Mouse (Mus musculus) left cerebral cortex, adult 9 months (tissue): ENCODE results near the gene Itprid2.
"Not testable (repeated sequence)": the region's sequence is repeated elsewhere in the genome, so short reads cannot be mapped to it uniquely, and the experiment has no call there.

Experiments used
- DNase-seq, 2 experiments: peaks; one replicate each; pipeline ENCODE4 v3.0.0; 2022; ENCODE audit warnings: low spot score in 2 of 2

Gene Itprid2

DNA sequence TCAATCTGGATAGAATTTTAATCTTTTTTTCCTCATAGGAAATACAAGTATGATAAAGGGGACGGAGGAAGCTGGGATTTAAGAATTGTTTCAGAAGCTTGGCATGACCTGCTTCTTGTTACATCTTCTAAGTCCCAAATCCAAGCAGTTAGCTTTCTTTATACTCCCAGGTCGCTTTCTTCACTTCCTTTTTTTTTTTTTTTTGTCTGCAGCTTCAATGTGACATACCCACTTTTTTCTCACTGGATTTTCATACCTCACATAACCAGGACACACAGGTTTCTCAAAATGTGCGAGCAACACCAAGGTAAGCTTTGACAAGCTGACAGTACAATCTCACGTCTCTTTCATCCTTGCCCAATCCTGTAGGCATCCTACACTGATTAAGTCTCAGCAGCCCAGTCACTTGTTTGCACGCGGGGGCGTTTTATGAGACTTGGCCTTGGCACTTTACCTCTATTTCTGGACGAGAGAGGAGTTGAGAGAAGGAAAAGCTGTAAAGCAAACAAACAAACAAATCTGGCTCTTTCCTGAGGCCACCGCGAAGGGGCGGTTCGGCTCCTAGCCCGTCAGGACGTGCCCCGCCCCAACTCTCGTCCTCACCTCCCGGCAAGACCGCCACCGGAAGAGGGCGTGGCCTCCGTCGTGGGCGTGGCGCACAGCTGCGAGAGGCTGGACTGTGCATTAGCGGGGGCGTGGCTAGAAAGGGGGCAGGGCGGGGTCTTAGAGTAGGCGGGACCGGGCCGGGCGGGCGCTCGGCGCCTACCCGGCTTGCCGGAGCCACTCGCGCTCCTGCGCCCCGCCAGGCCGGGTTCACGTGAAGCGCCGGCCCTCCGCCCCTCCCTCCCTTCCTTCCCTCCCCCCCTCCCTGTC, at the start of gene Itprid2:
Gene Itprid2 (plus strand): TSS at position 825 of the 873 bp plus-strand sequence.
- DNase-seq, result peak; percentile 81 to 94

DNA sequence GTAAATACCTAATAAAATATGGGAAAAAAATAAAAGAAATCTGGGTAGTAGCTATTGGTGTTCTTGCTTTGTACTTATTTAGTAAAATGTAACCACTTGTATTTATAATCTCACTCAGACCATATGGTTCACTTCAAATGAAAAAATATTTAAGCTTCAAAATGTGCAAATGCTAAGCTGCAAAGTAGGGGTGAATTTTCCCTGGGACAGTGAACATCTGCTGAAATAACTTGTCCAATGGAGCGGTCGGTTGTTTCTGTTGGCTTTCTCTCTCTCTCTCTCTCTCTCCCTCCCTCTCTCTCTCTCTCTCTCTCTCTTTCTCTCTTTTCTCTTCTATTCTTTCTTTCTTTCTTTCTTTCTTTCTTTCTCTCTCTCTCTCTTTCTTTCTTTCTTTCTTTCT, 39.0 kb upstream of the Itprid2 start:
- DNase-seq, result no peak

DNA sequence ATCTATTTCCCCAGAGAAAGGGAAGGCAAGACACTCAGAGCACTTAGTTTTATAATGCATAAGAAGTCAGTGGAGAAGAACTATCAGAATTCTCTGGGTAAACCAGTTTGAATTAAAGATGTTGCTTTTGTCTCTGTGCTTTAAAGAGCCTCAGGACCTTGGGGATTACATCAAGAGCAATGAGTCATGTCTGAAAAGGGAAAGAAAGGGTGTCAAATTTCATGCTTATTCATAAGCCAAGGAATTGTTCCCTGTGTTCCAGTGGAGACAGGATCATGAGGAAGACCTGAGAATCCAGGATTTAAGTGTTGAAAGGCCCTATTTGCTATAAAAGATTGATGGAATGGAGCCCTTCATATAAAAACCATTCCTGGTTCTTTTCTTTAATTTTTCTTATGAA, 38.1 kb upstream of the Itprid2 start:
- DNase-seq, result no peak

DNA sequence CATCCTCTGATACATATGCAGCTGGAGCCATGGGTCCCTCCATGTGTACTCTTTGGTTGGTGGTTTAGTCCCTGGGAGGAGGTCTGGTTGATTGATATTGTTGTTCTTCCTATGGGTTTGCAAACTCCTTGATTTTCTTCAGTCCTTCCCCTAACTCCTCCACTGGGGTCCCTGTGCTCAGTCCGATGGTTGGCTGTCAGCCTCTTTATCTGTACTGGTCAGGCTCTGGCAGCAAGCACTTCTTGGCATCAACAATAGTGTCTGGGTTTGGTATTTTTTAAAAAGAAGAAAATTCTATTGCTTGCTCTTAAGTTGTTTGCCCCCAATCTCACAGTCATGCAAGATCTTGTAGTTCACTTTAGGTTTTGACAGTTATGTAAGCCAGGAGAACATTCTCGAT, 34.0 kb upstream of the Itprid2 start:
- DNase-seq, result not testable (repeated sequence)

DNA sequence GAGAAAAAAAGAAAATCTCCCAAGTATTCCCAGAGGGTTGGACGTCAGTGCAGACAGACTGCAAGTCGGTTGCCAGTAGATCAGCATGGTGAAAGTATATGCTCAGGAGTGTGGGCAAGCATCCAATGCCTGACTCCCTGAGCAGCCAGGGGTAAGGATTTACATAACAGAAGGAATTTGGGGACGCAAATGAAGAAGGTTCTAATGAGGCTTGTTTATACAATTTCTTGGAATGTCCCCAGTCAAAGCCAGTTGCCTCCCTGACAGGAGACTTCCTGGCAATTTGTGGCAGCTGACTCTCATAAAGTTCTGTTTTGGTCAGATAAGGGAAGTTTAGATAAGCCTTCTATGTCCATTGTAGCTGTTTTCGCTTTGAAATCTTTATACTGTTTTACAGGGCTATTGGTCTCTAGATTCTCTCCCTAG, 33.4 kb upstream of the Itprid2 start:
- no peak for DNase-seq

DNA sequence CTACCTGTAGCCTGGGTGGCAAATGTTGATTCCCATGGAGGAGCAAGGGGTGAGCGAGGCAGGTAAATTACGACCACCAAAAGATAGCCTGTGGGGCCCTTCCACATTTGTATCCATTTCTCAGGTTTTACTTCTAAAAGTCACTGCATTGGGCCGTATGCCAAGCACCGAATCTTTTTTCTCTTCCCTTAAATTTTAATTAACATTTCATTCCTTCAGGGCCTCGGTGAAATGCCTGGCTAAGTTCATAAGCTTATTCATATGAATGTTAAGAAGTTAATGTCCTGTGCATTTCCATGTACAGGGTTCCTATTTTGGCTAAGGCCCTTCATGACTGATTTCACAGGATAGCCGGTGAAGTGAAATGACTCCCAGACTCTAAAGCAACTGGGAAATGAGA, 32.8 kb upstream of the Itprid2 start:
- no peak for DNase-seq

DNA sequence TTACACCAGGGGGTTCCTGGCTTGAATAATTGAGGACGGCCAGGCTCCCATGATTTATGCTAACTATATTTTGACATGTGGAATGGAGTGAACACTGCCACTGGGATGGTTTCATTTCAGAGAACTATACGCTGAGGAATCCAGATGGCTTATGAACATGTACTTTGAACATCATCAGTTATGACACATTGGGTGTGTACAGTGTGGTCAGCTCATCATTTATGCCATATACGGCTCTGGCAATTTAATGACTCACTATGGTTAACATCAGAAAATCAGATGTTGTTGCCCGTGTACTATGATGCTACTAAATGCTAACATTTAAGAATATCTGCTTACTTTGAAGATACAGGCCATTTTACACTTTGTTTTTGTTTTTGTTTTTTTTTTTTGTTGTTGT, 31.8 kb upstream of the Itprid2 start:
- DNase-seq, result no peak

DNA sequence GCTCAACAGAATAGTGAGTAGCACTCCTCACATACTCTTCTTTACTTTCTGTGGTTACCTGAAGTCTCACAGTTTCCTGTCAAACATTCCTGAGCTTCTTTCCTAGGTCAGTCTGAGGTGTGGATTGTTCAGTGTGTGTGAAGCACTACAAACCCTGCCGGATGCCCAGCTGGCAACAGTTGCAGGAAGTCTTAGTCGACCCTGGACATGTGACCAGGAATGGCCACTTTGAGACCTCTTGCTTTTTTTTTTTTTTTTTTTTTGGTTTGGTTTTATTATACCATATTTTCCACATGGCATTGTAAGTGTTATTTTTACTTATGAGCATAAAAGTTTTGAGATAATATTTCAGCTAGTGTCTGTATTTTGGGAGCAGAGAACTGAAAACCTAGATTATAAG, 29.1 kb upstream of the Itprid2 start:
- DNase-seq, result no peak

DNA sequence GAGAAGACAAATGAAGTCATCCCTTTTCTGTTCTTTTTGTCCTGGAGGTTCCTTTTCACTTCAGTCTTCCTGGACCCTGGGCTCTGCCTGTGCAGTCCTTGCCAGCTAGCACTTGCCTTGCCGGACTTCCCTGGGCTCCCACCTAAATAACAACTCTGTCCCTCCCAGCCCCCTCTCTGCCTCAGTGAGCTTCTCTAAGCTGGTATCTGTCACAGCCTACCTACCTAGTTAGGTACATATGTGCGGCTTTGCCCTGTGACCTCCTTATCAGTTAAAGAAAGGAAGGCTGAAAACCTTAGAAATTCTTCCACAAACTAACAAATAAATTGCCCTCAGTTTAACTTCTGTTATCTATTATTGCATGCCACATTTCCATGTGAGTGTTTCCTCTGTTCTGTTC, 28.0 kb upstream of the Itprid2 start:
- DNase-seq, result no peak

DNA sequence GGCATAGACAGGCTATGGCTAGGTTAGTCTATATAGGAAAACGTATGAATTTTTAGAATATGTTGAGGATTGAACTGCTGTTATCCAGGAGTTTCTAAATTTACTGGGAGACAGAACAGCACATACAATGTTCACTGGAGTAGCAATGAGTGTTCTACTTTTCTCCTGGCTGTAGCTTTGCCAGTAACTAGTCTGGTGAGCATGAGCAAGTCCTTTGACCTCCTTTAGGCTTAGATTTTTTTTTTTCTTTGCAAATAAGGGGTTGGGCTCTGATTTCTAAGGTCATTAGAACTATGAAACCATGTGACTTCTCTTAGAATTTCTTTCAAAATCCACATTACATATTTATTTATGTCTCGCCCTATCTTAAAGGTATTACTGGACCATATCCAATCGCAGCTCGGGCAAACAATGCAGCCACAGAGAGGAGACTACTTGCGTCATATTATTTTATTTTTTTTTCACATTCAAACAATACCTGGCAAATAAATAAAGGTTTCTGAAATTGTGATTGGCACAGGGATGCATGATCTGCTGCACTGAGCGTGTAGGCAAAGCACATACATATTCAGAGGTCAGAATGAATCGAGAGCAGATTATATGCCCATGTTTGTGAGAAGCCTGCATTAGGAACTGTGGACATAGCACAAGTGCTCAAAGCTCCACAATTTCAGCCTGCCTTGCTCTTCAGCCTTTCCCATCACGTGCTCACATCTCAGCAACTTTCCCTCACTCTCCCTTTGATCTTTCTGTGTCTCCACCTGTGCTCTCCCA, 26.7 kb upstream of the Itprid2 start:
- DNase-seq, result no peak

DNA sequence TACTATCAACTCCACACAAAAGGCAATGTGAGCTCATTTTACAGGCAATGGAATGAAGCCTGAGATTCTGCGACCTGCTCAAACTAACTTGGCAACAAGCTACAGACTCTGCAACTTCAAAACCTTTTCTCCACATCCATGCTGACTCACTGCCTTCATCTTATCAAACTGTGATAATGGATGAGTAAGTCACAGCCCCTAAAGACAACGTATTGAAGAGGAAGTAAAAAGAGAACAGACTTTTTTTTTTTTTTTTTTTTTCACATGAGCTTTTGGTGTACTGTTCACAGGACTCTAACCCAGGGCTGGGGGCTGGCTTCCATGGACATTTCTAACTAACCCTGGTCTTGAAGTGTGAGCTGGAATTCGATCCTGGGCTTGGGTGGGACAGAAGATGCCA, 24.3 kb upstream of the Itprid2 start:
- no peak for DNase-seq

DNA sequence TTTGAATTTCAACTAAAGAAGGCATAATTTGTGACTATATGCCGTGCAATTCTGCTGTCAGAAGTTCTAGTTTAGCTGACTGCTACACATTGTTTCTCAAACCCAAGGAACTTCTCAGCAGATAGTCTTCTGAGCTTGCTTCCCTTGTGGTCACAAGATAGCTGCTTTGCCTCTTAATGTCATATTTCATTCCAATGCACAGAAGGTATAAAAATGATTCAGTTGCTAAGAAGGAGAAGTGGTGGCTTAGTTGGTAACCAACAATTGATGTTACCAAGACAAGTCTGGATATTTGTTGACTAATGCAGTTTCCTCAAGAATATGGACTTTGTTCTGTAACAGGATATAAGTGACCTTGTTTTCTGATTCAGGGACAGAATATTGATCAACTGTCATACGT, 17.0 kb upstream of the Itprid2 start:
- no peak for DNase-seq

DNA sequence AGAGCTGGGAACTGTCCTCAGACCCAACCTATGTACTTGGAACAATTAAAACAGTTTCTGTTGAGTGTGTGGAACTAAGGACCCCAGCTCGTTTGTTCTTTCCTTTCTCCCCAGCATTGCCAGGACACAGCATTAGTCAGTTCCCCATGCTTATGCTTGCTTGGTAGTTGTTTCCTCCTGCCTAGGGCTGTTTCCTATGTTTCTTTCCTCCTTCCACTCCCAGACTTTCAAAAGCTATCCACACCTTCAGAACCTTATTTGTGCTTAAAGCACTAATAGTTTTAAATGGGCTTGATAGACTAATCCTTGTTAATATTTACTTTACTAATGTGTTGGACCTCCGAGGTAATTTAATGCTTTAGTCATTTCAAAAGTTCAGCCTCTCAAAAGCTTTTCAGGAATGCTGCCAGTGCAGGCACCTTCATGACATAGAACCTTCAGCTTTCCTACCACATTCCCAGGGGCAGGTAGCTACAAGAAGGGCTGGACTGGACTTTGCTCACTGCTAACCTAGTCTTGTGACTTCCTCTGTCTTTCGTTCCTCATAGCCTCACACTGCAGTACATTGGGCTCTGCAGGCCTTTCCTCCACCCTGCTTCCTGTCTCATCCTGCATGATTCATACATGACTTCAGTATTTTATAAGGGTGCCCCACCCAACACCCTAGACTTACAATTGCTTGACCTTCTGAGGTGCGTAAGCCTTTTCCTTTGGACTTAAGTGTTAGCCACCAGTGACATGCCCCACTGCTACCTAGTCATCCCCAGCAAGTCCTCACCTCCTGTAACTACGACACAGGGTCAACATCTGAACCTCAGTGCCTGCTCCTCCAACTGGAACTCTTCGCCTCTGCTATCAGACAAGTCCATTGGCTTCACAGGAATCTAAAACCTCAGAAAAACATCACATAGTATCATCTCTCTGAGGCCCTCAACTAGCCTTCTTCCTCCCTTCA, 16.3 kb upstream of the Itprid2 start:
- DNase-seq, result no peak

DNA sequence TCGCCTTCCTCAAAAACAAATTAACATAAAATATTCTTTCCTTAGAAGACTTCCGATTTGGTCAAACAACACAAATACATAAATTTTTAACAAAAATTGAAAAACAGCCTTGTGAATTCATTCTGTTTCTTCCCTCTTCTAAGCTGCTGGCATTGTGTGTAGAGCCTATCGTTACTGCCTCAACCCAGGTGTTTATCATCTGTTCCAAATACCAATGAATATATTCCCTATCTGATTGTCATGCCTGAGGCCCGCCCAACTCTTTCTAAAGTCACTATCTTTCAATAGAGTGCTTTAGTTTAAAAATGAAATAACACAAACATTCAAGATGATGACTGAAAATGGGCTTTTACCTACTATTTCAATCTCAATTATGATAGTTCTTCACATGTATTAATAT, 11.9 kb upstream of the Itprid2 start:
- DNase-seq, result no peak

DNA sequence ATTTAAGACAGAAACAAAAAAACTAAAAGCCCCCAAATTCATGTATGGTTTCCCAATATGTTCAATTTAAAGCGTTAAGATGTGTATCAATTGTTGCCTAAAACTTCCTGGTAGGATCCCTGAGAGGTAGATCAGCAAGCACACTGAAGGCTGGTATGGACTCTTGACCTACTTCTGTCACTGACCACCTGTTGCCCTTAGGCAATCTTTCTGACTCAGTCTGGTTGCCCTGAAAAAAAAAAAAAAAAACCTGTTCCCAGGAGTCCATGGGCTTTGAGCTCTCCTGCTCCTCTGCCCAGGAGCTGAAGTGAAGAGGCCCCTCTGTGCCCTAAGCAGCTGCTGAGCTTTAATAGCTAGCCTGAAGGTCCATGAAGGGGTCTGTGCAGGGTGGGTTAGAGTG, 7.5 kb upstream of the Itprid2 start:
- no peak for DNase-seq

DNA sequence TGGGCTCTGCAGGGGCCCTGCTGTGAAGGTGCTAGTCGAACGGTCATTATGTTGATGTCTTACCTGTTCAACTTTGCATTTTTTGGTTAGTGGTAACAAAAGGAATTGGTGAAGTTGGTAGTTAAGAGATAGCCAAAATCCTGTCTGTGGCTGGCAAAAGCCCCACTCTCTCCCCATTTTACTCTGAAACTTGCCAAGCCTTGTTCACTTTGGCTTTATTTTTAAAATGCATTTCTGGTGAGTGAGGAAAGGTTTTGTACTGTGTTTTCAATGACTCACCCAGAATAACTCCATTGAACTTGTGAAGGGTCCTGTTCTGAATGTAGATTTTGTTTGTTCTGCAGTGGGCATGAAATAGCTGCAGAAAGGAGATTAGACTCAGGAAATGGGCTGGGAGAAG, 4.9 kb upstream of the Itprid2 start:
- DNase-seq, result no peak

DNA sequence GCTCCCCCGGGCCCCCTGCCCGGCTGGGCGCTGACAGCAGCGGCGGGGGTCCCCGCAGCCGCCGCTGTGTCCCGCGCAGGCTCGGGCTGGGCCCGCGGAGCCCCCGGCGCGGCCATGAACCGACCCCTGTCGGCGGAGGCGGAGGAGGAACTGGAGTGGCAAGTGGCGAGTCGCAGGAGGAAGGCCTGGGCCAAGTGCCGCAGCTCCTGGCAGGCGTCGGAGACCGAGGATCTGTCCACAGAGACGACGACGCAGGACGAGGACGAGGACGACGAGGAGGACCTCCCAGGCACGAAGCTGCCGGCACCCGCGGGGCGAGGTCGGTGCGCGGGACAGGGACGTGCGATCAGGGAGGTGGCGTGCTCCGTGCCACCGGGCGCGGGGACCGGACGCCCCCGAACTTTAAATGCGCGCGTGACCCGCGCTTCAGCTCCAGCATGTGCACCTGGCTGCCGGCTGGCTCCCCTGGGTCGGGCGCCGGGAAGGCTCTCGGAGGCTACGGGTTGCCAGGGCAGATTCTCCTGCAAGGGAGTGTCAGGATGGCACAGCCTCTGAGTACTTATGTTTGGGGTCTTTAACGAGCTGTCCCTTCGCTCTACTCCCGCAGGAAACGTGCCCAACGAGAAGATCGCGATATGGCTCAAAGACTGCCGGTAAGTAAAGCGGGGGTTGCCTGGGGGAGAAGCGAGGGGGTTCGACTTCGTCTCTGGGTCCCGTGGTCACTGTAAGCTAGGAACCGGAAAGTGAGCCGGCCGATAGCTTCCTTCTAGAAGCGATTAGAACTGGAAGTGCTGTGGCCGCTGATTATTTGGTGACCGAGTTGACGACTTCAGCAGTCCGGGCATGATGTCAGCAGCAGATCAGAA, 507 bp downstream of the Itprid2 start:
- DNase-seq, result peak; percentile 25 to 60

DNA sequence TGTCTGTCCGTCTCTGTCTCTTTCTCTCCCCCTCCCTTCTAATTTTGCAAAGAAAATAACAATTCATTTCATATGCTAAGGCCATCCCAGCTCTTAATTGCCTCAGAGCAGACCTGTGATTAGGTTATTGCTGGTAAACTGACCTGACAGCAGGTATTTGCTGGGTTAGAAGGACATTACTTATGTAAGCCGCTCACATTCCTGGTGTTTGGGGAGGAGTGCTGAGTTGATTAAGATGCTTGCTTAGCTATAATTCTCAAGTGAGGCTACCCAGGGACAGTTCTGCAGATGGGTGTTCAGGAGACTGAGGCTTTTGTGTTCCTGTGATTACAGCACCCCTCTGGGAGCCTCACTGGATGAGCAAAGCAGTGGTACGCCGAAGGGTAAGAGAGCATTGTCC, 3.8 kb downstream of the Itprid2 start:
- no peak for DNase-seq

DNA sequence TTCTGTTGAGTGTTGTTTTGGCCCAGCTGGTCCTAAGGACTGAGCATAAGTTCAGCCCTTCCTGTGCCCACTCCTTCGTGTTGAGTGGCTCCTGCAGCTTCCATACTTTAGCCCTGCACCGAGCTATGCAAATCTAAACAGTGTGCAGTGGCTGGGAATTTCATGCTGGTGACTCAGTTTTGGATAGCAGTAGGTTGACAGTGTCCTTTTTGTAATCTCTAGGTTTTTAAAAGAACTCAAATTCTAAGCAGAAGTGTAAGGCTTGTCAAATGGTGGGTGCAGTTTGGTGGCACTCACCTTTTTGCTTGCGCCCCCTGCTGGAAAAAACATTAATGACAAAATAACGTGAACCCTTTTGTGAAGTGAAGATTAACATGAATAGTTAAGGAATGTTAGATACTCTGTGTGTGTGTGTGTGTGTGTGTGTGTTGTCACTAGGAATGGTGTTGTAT, 11.1 kb downstream of the Itprid2 start:
- peak in 1 of 2 experiments; percentile 62 for DNase-seq

DNA sequence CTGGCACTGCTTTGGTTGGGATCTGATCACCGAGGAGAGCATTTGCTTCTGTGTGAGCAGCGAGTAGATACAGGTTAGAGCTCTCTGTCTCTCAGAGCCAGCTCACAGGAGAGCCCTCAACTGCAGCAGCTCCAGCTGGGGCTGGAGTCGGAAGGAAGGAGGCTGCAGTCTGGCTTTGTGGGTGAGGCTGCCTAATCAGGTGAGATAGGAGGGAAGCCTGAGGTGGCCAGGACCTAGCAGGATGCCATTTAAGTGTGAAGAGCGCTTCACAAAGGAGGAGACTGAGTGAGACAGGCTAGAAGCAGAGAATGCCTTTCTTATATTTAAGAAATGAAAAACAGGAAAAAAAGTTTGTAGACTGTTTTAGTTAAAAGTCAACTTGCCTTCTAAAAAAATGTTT, 11.9 kb downstream of the Itprid2 start:
- DNase-seq, result no peak

DNA sequence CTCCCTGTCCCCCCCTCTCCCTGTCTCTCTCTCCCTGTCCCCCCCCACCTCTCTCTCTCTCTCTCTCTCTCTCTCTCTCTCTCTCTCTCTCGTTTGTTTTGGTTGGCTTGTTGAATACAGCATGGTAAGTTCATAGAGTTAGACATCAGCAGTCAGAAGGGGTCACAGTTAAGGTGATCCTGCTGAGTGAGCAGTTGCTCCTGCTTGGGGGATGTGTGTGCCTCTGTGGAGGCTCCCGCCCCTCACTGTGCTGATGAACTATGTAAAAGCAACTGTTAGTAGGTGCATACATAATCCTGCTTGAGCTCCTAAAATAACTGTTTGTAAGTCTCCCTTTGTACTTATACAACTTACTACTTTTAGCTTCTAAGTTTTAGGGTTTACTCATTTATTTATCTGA, 12.6 kb downstream of the Itprid2 start:
- no peak for DNase-seq
